Mouse (Mus musculus): ENCODE measurements around the gene Xlr3a. TPM values are rescaled to one million over a fixed set of nuclear protein-coding genes. Genes with fewer than 3 reads are reported as not detected.

The Xlr3a gene
- polyA plus RNA-seq, 1 experiment from 2014 or later, result 1.9 TPM

DNA sequence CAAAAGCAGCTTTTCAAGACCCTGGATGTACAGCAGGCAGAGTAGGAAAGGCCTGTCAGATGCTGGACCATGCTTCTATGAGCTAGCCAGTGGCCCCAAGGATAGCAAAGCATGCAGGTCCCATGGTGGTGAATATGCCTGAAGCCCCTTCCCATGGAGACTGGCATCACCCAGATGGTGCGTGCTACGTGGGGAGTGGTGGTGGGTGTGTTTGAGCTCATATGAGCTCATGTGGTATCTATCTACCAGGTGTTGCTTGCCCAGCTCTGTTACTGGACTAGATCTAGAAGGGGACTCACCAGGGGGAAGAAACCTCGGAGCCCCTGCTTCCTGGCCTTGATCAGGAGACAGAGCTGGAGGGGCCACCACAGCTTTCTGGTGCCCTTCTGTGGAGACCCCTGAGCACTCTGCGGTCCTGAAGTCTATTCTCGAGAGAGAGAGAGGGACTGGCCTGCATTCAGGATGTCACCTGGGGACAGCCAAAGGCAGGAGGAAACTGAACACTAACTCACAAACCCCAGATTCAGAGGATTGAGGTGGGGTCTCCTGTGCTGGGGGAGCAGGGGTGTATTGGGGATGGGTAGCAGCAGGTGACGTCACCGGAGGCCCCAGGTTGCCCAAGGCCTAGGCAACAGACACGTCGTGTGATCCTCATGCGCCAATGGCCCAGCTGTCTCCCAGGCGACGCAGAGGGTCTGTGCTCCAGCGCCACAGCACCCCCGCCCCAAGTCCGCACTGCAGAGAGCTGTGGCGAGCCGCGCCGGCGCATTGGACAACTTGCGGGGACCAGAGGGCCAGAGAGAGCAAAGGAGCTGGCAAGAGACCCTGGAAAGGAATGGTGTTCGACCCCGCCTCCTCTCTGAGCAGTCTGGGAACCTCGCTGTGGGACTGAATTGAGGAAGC is 33.1 kb downstream of the Xlr3a start:
- no peak for ATAC-seq (replicated peaks; ENCODE audit: insufficient number of reproducible peaks, low FRiP score, low TSS enrichment)
- H3K4me3 ChIP-seq (ENCODE audit: low read depth, low read length), result peak overlapping the region; percentile 16; the same call in 1 of the 2 replicates
- no peaks in the 10 kb centered on the region for H3K9me3 ChIP-seq (replicated peaks; ENCODE audit: control insufficient read depth, low read length)
- no peak overlapping the region for H3K27ac ChIP-seq (ENCODE audit: low read depth, low read length)
- H3K4me2 ChIP-seq, result peak overlapping the region; percentile 56
- 0 out of 2 replicates have a peak, but pooled peaks cover 2% of the 10 kb centered on the region for H3K4me1 ChIP-seq (ENCODE audit: control insufficient read depth, insufficient read depth, low read length)
- H3K27me3 ChIP-seq (ENCODE audit: control insufficient read depth, insufficient read depth, low read length), result peaks cover 7% of the 10 kb centered on the region; the same call in 1 of the 2 replicates
- no peaks in the 10 kb centered on the region for H3K36me3 ChIP-seq (ENCODE audit: control insufficient read depth, insufficient read depth, low read length)
- WGBS (ENCODE audit: insufficient replicate concordance), result 36% methylated on average over 24 of the region's 24 CpGs
- no peak overlapping the region for H3K9ac ChIP-seq (ENCODE audit: low read depth, low read length)

DNA sequence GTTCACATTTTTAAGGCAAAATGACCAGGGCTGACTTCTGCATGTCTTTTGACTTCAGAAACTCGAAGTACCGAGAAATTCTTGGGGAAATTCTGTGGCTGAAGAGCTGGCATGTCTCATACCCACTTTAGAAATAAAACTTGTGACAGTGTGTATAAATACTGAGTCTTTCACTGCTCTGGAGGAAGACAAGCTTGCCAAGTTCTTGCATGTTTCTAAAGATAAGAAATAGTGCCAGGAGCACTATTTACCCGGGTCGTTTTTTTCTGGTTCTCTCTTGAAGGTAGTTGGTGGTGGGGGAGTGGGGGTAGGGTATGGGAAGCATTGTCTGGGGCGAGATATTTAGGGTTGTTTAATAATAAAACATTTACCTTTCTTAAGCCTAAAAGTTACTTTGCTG is 34.6 kb downstream of the Xlr3a start:
- Histone ChIP-seq H3K4me1 (ENCODE audit: control insufficient read depth, insufficient read depth, low read length) (0 out of 2 replicates have a peak, but pooled peaks cover 2% of the 10 kb centered on the region), H3K27ac (ENCODE audit: low read depth, low read length) (no peak overlapping the region), H3K9ac (ENCODE audit: low read depth, low read length) (no peak overlapping the region), H3K9me3 (replicated peaks; ENCODE audit: control insufficient read depth, low read length) (no peaks in the 10 kb centered on the region), H3K27me3 (ENCODE audit: control insufficient read depth, insufficient read depth, low read length) (peaks cover 7% of the 10 kb centered on the region; the same call in 1 of the 2 replicates), H3K4me3 (ENCODE audit: low read depth, low read length) (no peak overlapping the region), H3K4me2 (no peak overlapping the region), H3K36me3 (ENCODE audit: control insufficient read depth, insufficient read depth, low read length) (no peaks in the 10 kb centered on the region)
- ATAC-seq (replicated peaks; ENCODE audit: insufficient number of reproducible peaks, low FRiP score, low TSS enrichment), result no peak
- WGBS (ENCODE audit: insufficient replicate concordance), result 39% methylated on average over 5 of the region's 5 CpGs

DNA sequence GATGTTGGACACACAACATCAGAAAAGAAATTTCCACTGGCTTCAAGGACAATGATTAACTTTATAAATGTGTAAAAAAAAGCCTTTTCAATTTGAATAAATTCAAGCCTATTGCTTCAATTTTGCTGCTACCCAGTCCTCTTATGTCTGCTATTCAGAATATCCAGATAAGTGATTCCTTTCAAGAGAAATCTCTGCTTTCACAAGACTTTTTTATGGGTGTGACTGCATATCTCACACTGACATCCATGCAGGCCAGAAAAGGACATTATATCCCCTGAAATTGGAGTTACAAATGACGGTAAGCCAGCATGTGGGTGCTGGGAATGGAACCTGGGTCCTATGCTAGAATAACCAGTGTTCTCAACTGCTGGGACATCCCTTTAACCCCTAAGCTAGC is 35.4 kb downstream of the Xlr3a start:
- WGBS (ENCODE audit: insufficient replicate concordance), result 75% methylated on average over 1 of the region's 1 CpGs
- H3K4me1 ChIP-seq (ENCODE audit: control insufficient read depth, insufficient read depth, low read length), result 0 out of 2 replicates have a peak, but pooled peaks cover 2% of the 10 kb centered on the region
- H3K27ac ChIP-seq (ENCODE audit: low read depth, low read length), result no peak overlapping the region
- no peaks in the 10 kb centered on the region for H3K36me3 ChIP-seq (ENCODE audit: control insufficient read depth, insufficient read depth, low read length)
- H3K27me3 ChIP-seq (ENCODE audit: control insufficient read depth, insufficient read depth, low read length), result peaks cover 7% of the 10 kb centered on the region; the same call in 1 of the 2 replicates
- no peak for ATAC-seq (replicated peaks; ENCODE audit: insufficient number of reproducible peaks, low FRiP score, low TSS enrichment)
- H3K9me3 ChIP-seq (replicated peaks; ENCODE audit: control insufficient read depth, low read length), result no peaks in the 10 kb centered on the region
- no peak overlapping the region for H3K9ac ChIP-seq (ENCODE audit: low read depth, low read length)
- H3K4me3 ChIP-seq (ENCODE audit: low read depth, low read length), result no peak overlapping the region
- no peak overlapping the region for H3K4me2 ChIP-seq

DNA sequence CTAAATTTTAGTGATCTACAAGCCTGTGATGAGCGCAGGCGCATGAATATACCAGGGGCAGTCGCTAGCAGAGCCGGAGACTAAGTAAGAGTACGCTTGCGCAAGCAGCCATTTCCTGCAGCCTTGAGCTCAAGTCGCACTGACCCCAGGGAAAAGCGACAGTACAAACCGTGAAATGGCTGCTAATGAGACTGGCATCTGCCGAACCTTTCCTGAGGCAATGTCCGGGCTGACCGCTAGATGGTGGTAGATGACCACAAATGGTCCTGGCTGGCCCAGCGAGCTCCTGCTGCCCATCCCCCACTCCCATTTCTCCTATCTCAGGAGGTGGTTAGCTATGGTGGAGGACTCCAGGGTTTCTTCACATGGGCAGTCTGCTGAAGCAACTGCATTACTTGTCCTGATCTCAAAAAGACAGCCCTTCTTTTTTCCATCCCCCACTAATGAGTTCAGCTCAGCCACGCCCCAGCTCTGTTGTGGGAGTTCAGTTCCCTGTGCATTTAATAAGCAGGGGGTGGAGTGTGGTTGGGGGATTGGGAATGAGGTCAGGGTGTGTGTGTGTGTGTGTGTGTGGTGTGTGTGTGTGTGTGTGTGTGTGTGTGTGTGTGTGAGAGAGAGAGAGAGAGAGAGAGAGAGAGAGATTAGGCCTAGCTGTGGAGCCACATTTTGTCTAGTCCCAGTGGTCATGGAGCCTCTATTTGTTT is 42.9 kb downstream of the Xlr3a start:
- no peaks in the 10 kb centered on the region for H3K36me3 ChIP-seq (ENCODE audit: control insufficient read depth, insufficient read depth, low read length)
- 23% methylated on average over 14 of the region's 14 CpGs for WGBS (ENCODE audit: insufficient replicate concordance)
- peak overlapping the region; percentile 14; the same call in 1 of the 2 replicates for H3K4me2 ChIP-seq
- H3K9ac ChIP-seq (ENCODE audit: low read depth, low read length), result no peak overlapping the region
- no peaks in the 10 kb centered on the region for H3K4me1 ChIP-seq (ENCODE audit: control insufficient read depth, insufficient read depth, low read length)
- H3K4me3 ChIP-seq (ENCODE audit: low read depth, low read length), result no peak overlapping the region
- H3K27ac ChIP-seq (ENCODE audit: low read depth, low read length), result no peak overlapping the region
- no peaks in the 10 kb centered on the region for H3K9me3 ChIP-seq (replicated peaks; ENCODE audit: control insufficient read depth, low read length)
- peak; percentile 55; the same call in 1 of the 2 replicates for ATAC-seq (replicated peaks; ENCODE audit: insufficient number of reproducible peaks, low FRiP score, low TSS enrichment)
- no peaks in the 10 kb centered on the region for H3K27me3 ChIP-seq (ENCODE audit: control insufficient read depth, insufficient read depth, low read length)

DNA sequence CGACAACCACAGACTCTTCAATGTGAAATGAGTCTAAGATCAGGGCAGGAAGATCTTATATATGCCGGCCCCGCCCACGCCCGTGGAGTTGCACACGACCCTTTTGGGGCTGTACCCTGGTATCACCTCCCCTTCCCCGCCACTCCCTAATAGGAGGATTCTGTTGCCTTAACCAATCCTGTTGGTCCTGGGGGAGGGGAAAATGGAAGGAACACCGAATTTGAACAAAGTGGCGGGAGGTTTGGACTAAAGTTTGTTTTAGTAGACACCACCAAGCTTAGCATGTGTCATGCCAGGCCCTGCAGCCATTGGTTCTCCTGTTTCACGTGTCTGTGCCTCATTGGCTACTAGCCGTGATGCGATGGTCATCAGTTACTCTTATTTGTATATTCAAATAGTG is 57.2 kb downstream of the Xlr3a start:
- Histone ChIP-seq H3K9me3 (replicated peaks; ENCODE audit: control insufficient read depth, low read length) (no peaks in the 10 kb centered on the region), H3K9ac (ENCODE audit: low read depth, low read length) (no peak overlapping the region), H3K4me1 (ENCODE audit: control insufficient read depth, insufficient read depth, low read length) (no peaks in the 10 kb centered on the region), H3K27me3 (ENCODE audit: control insufficient read depth, insufficient read depth, low read length) (no peaks in the 10 kb centered on the region), H3K27ac (ENCODE audit: low read depth, low read length) (no peak overlapping the region), H3K36me3 (ENCODE audit: control insufficient read depth, insufficient read depth, low read length) (no peaks in the 10 kb centered on the region), H3K4me3 (ENCODE audit: low read depth, low read length) (no peak overlapping the region), H3K4me2 (no peak overlapping the region)
- ATAC-seq (replicated peaks; ENCODE audit: insufficient number of reproducible peaks, low FRiP score, low TSS enrichment), result no peak
- WGBS (ENCODE audit: insufficient replicate concordance), result 72% methylated on average over 12 of the region's 12 CpGs

DNA sequence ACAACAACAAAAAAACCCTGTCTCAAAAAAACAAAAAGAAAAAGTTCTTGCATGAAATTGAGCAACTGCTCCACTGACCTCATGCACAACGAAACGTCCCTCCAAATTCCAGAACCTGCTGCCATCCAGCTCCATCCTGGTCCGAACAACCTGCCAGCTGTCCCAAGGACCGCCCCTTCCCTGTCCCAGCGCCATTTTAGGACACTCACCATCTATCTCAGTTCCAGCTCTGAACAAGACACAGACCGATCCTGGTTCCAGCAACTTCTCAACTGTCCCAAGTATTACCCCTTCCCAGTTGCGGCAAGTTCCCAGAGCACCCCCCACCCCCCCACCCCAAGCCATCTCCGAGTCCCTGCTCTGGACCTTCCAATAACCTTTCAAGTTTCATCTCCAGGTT is 58.1 kb downstream of the Xlr3a start:
- Histone ChIP-seq H3K27ac (ENCODE audit: low read depth, low read length) (no peak overlapping the region), H3K27me3 (ENCODE audit: control insufficient read depth, insufficient read depth, low read length) (no peaks in the 10 kb centered on the region), H3K4me3 (ENCODE audit: low read depth, low read length) (no peak overlapping the region), H3K36me3 (ENCODE audit: control insufficient read depth, insufficient read depth, low read length) (no peaks in the 10 kb centered on the region), H3K9ac (ENCODE audit: low read depth, low read length) (no peak overlapping the region), H3K9me3 (replicated peaks; ENCODE audit: control insufficient read depth, low read length) (no peaks in the 10 kb centered on the region), H3K4me1 (ENCODE audit: control insufficient read depth, insufficient read depth, low read length) (no peaks in the 10 kb centered on the region), H3K4me2 (no peak overlapping the region)
- ATAC-seq (replicated peaks; ENCODE audit: insufficient number of reproducible peaks, low FRiP score, low TSS enrichment), result no peak
- 68% methylated on average over 8 of the region's 8 CpGs for WGBS (ENCODE audit: insufficient replicate concordance)

DNA sequence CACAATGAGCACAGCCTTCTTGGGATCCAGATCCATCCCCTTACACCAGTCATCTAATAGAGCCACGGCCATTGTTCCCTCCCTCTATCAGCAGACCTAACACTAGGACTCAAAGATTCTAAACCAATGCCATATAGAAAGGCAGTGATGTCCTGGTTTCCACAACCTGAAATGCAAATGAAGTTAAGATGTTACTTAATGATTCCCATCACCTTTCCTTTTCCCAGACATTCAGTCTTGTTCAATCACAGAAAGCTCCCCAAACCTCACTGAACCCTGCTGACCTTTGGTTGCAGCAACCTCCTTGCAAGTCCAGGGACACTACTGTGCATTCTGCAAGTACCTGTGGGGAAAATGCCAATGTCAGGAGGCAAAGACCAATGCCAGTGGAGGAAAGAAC is 59.9 kb downstream of the Xlr3a start, which contains the start of gene Pnma5:
Gene Pnma5, minus strand, starts transcription at position 101 of the 400 bp plus-strand sequence.
- Histone ChIP-seq H3K4me2 (no peak within 1 kb of the TSS), H3K9me3 (replicated peaks; ENCODE audit: control insufficient read depth, low read length) (no peaks in the 10 kb centered on the region), H3K4me1 (ENCODE audit: control insufficient read depth, insufficient read depth, low read length) (no peaks in the 10 kb centered on the region), H3K27ac (ENCODE audit: low read depth, low read length) (no peak within 1 kb of the TSS), H3K9ac (ENCODE audit: low read depth, low read length) (no peak within 1 kb of the TSS), H3K4me3 (ENCODE audit: low read depth, low read length) (no peak within 1 kb of the TSS), H3K36me3 (ENCODE audit: control insufficient read depth, insufficient read depth, low read length) (no peaks in the 10 kb centered on the region), H3K27me3 (ENCODE audit: control insufficient read depth, insufficient read depth, low read length) (no peaks in the 10 kb centered on the region)
- 74% methylated on average over 1 of the region's 1 CpGs for WGBS (ENCODE audit: insufficient replicate concordance)
- ATAC-seq (replicated peaks; ENCODE audit: insufficient number of reproducible peaks, low FRiP score, low TSS enrichment), result no peak
